Mouse (Mus musculus) liver, embryonic 15.5 days (tissue): ENCODE measurements around the gene Pacs2. TPM values are rescaled to one million over a fixed set of nuclear protein-coding genes. Genes with fewer than 3 reads are reported as not detected.
A peak's percentile ranks its signal among the peaks of the same experiment; 100 is the strongest.

Source experiments
- ATAC-seq: fragments of 200-750 bp; cut with Nextera tagmentation; 2 replicates; pipeline ENCODE4 v1.8.0; 2017; ENCODE audit warnings: moderate number of reproducible peaks, mild to moderate bottlenecking, moderate library complexity; ENCODE audit not compliant: insufficient read depth
- H3K27ac ChIP-seq: fragments of 300-500 bp; sonication (generic); replicated peaks from 2 replicates; pipeline ENCODE4 v1.5.1; 2015; ENCODE audit warnings: mild to moderate bottlenecking, inconsistent platforms
- H3K27me3 ChIP-seq: fragments of 300-500 bp; sonication (generic); 2 replicates; pipeline ENCODE4 v1.6.1; 2015; ENCODE audit warnings: mild to moderate bottlenecking, inconsistent platforms
- H3K36me3 ChIP-seq: fragments of 300-500 bp; sonication (generic); replicated peaks from 2 replicates; pipeline ENCODE4 v1.6.1; 2015; ENCODE audit warnings: moderate library complexity, mild to moderate bottlenecking, inconsistent platforms
- H3K4me1 ChIP-seq: fragments of 300-500 bp; sonication (generic); replicated peaks from 2 replicates; pipeline ENCODE4 v1.6.1; 2015; ENCODE audit warnings: inconsistent platforms
- H3K4me2 ChIP-seq: fragments of 300-500 bp; sonication (generic); 2 replicates; pipeline ENCODE4 v1.6.1; 2015; ENCODE audit warnings: moderate library complexity, mild to moderate bottlenecking, inconsistent platforms
- H3K4me3 ChIP-seq: fragments of 300-500 bp; sonication (generic); replicated peaks from 2 replicates; pipeline ENCODE4 v1.5.1; 2015; ENCODE audit warnings: mild to moderate bottlenecking, inconsistent platforms
- H3K9ac ChIP-seq: fragments of 300-500 bp; sonication (generic); 2 replicates; pipeline ENCODE4 v1.6.1; 2015; ENCODE audit warnings: moderate library complexity, mild to moderate bottlenecking, inconsistent platforms
- H3K9me3 ChIP-seq: fragments of 300-500 bp; sonication (generic); replicated peaks from 2 replicates; pipeline ENCODE4 v1.6.1; 2016; ENCODE audit warnings: inconsistent platforms
- WGBS: fragments of 180-500 bp; shearing (Covaris S2); methylation state at CpG from one replicate; pipeline ENCODE4 v1.1.7; 2015; ENCODE audit warnings: mixed read lengths; ENCODE audit not compliant: insufficient replicate concordance; 5-methylcytosine and 5-hydroxymethylcytosine counted together
- polyA plus RNA-seq: library from polyadenylated mRNA; unstranded; fragments of >200 nt; fragmentation: Nextera tagmentation; extraction: Ambion mirVana; gene quantifications from 2 replicates; pipeline ENCODE4 v1.2.1, GENCODE M21; 2015

The Pacs2 gene
- polyA plus RNA-seq, 1 experiment from 2014 or later: 6.1 TPM

- Histone ChIP-seq H3K36me3 (peaks cover 43% of the 10 kb centered on the region), H3K9me3 (no peaks in the 10 kb centered on the region), H3K4me2 (no peak overlapping the region), H3K4me1 (peaks cover 4% of the 10 kb centered on the region; the same call in 1 of the 2 replicates), H3K27ac (no peak overlapping the region), H3K4me3 (no peak overlapping the region), H3K27me3 (no peaks in the 10 kb centered on the region), H3K9ac (no peak overlapping the region)
- 63% methylated on average over 7 of the region's 7 CpGs for WGBS
- ATAC-seq: no peak
Measured at GRCm38 (mm10) chr12:113068002-113068401, 53.7 kb downstream of the Pacs2 start.

- Histone ChIP-seq H3K4me1 (peaks cover 18% of the 10 kb centered on the region), H3K9ac (no peak overlapping the region), H3K9me3 (no peaks in the 10 kb centered on the region), H3K36me3 (peaks cover 29% of the 10 kb centered on the region), H3K27ac (no peak overlapping the region), H3K4me2 (no peak overlapping the region), H3K4me3 (no peak overlapping the region), H3K27me3 (no peaks in the 10 kb centered on the region)
- no peak for ATAC-seq
- WGBS: 89% methylated on average over 6 of the region's 6 CpGs
Measured at GRCm38 (mm10) chr12:113069389-113069788, 55.1 kb downstream of the Pacs2 start.

DNA sequence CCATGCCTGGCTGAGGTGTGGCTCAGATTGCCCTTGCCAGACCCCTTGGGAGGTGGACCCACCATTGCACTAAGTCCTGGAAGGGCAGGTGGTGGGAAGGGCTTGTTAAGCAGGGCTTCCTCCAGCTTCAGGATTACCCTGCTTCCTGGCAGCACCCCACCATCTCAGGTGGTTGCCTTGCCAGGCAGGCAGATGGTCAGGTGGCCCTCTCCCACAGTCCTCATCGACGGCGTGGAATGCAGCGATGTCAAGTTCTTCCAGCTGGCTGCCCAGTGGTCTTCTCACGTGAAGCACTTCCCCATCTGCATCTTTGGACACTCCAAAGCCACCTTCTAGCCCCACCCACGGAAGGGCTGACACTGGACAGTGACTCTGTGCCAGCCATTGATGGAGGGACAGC is 57.0 kb downstream of the Pacs2 start:
- Histone ChIP-seq H3K27ac (no peak overlapping the region), H3K9ac (no peak overlapping the region), H3K4me3 (no peak overlapping the region), H3K4me1 (peaks cover 31% of the 10 kb centered on the region), H3K9me3 (no peaks in the 10 kb centered on the region), H3K27me3 (no peaks in the 10 kb centered on the region), H3K36me3 (peaks cover 28% of the 10 kb centered on the region), H3K4me2 (no peak overlapping the region)
- WGBS: 74% methylated on average over 6 of the region's 6 CpGs
- ATAC-seq: no peak

- 65% methylated on average over 6 of the region's 6 CpGs for WGBS
- Histone ChIP-seq H3K4me3 (no peak overlapping the region), H3K4me1 (peaks cover 31% of the 10 kb centered on the region), H3K27ac (no peak overlapping the region), H3K36me3 (peaks cover 28% of the 10 kb centered on the region), H3K4me2 (no peak overlapping the region), H3K9ac (no peak overlapping the region), H3K9me3 (no peaks in the 10 kb centered on the region), H3K27me3 (no peaks in the 10 kb centered on the region)
- ATAC-seq: no peak
Measured at GRCm38 (mm10) chr12:113071827-113072226, 57.5 kb downstream of the Pacs2 start.

DNA sequence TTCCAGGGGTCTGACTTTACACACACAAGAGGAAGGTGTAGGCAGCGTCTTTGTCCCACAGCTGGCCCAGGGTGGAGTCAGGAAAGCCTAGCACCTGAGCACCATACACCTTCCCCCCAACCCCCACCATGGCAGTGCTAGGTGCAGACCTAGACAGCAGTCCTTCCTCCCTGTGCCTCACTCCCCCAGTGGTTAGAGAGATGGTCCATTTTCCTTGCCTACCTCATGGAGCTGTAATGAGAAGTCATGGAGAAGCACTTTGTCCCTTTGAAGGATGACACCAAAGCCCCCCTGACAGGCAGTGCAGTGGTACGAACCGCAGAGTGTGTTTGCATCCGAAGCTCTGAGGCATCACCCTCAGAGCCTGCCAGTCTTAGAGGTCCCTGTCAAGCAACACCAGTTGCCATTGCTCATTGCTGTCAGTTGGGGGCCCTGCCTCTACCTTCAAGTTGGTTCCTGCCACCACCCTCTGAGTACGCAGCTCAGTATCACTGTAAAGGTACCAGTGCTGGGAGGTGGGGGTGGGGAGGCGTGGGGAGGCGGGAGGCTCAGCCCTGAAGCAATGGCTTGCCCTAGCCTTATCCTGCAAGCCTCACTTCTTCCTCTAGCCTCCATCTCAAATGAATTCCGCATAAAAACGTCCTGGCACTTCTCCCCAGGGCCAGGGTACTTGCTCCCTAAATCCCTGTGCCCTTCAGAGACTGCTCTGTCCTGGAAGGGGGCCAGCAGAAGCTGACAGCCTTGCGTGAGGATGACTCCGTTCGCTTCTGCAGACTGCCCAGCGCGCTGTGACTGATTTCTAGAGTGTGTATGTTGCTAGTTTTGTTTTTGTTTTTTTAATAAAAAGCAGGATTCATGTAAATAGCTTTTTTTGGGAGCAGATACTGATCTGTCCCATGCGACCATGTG is 59.4 kb downstream of the Pacs2 start:
- Histone ChIP-seq H3K36me3 (peaks cover 27% of the 10 kb centered on the region), H3K27me3 (no peaks in the 10 kb centered on the region), H3K4me2 (peak overlapping the region; percentile 93), H3K9ac (peak overlapping the region; percentile 54), H3K27ac (0 out of 2 replicates have a peak overlapping the region, but pooled peaks have one; percentile 7), H3K4me3 (peak overlapping the region; percentile 60), H3K9me3 (no peaks in the 10 kb centered on the region), H3K4me1 (peaks cover 31% of the 10 kb centered on the region)
- 11% methylated on average over 15 of the region's 15 CpGs for WGBS
- peak; percentile 26 for ATAC-seq

DNA sequence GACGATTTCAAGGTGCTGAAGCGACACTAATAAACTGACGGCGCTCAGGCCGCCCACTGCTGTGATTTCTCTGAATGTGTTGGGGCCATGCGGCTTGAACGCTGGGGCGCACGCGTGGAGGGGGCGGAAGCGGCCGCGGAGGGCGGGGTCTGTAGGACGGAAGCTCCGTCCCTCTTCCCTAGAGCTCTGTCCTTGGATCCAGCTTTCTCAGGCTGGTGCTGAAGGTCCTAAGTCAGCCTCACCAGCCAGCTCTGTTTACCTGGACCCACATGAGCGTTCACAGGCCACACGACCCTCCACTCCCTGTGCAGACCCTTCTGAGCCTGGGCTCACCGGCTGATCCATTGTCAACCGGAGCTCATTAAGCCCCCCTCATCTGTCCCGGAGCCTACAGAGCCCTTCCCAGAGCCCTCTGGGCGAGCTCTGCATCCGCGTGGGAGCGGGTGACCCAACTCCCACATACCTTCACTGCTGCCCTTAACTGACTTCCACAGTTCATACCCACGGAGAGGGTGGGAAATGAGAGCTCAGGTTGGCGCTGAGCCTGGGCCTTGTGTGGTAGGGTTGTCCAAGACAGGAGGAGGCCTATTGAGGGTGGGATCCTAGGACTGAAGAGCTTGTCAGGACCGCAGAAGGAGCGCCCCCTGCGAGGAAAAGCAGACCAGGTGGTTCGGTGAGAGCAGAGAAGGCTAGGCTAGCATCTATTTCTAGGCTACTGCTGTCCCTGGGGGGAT is 60.2 kb downstream of the Pacs2 start, which contains the start of gene Tex22:
Gene Tex22 (plus strand): TSS at position 174 of the 734 bp plus-strand sequence.
- no peaks in the 10 kb centered on the region for H3K9me3 ChIP-seq
- 3% methylated on average over 32 of the region's 32 CpGs for WGBS

GRCm38 (mm10) chr12:113075063-113075454 is 60.8 kb downstream of the Pacs2 start:
- 0 out of 2 replicates have a peak, but pooled peaks cover 5% of the 10 kb centered on the region for H3K27me3 ChIP-seq
- H3K27ac ChIP-seq: peak overlapping the region; percentile 81
- peaks cover 13% of the 10 kb centered on the region for H3K36me3 ChIP-seq
- no peaks in the 10 kb centered on the region for H3K9me3 ChIP-seq
- peak overlapping the region; percentile 54 for H3K9ac ChIP-seq
- peak overlapping the region; percentile 60 for H3K4me3 ChIP-seq
- peaks cover 31% of the 10 kb centered on the region for H3K4me1 ChIP-seq
- ATAC-seq: peak; percentile 74
- WGBS: 5% methylated on average over 10 of the region's 10 CpGs
- H3K4me2 ChIP-seq: peak overlapping the region; percentile 93

More for the DNA sequence above, 60.2 kb downstream of the Pacs2 start, which contains the start of gene Tex22:
- Histone ChIP-seq H3K9ac (peak within 1 kb of the TSS; percentile 54), H3K27ac (peak within 1 kb of the TSS; percentile 81), H3K4me3 (peak within 1 kb of the TSS; percentile 60), H3K36me3 (peaks cover 18% of the 10 kb centered on the region), H3K4me1 (peaks cover 31% of the 10 kb centered on the region), H3K4me2 (peak within 1 kb of the TSS; percentile 93), H3K27me3 (0 out of 2 replicates have a peak, but pooled peaks cover 5% of the 10 kb centered on the region)
- peak; percentile 72 for ATAC-seq

GRCm38 (mm10) chr12:113075486-113075885 is 61.2 kb downstream of the Pacs2 start:
- Histone ChIP-seq H3K27ac (no peak overlapping the region), H3K4me3 (no peak overlapping the region), H3K9me3 (no peaks in the 10 kb centered on the region), H3K36me3 (peaks cover 9% of the 10 kb centered on the region), H3K4me2 (peak overlapping the region; percentile 93), H3K9ac (peak overlapping the region; percentile 27; the same call in 1 of the 2 replicates), H3K4me1 (peaks cover 31% of the 10 kb centered on the region), H3K27me3 (peaks cover 7% of the 10 kb centered on the region; the same call in 1 of the 2 replicates)
- ATAC-seq: no peak
- WGBS: 44% methylated on average over 6 of the region's 6 CpGs

DNA sequence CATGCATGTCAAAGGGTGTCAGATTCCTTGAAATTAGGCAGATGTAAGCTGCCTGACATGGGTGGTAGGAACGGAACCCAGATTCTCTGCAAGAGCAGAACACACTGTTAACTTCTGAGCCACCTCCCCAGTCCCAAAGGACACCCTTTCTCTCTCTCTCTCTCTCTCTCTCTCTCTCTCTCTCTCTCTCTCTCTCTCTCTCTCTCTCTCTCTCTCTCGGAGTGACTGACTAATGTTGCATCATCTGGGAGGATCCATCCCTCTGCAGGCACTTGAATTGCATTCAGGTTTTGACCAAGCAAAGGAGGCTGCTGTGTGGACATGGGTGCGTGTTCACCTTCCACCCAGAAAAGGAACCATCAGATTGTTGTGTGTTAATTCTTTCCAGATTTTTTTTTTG is 73.0 kb downstream of the Pacs2 start:
- H3K9me3 ChIP-seq: no peaks in the 10 kb centered on the region
- H3K4me1 ChIP-seq: no peaks in the 10 kb centered on the region
- WGBS: 61% methylated on average over 3 of the region's 3 CpGs
- peaks cover 28% of the 10 kb centered on the region for H3K27me3 ChIP-seq
- ATAC-seq: no peak
- H3K27ac ChIP-seq: no peak overlapping the region
- no peak overlapping the region for H3K4me2 ChIP-seq
- no peak overlapping the region for H3K9ac ChIP-seq
- no peak overlapping the region for H3K4me3 ChIP-seq
- H3K36me3 ChIP-seq: no peaks in the 10 kb centered on the region

DNA sequence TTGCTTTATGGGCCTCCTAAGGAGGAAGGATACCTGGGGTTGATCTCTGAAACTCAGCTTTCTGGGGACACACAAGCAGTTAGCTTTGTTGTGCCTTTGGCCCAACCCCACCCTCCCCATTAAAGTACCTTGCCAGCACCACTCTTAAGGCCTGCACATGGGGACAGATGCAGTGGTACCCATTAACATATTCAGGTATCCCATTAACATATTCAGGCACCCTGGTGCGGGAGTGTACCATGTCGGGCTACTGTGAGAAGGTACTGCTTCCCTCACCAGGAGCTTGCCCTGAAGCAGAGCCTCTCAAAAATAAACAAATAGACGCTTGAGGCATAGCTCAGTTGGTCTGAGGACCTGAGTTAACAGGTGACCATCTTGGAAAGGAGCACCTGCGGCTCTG is 73.7 kb downstream of the Pacs2 start:
- Histone ChIP-seq H3K27ac (no peak overlapping the region), H3K36me3 (no peaks in the 10 kb centered on the region), H3K9me3 (no peaks in the 10 kb centered on the region), H3K4me1 (no peaks in the 10 kb centered on the region), H3K4me2 (no peak overlapping the region), H3K4me3 (no peak overlapping the region), H3K9ac (no peak overlapping the region), H3K27me3 (peaks cover 28% of the 10 kb centered on the region)
- 53% methylated on average over 4 of the region's 4 CpGs for WGBS
- no peak for ATAC-seq

DNA sequence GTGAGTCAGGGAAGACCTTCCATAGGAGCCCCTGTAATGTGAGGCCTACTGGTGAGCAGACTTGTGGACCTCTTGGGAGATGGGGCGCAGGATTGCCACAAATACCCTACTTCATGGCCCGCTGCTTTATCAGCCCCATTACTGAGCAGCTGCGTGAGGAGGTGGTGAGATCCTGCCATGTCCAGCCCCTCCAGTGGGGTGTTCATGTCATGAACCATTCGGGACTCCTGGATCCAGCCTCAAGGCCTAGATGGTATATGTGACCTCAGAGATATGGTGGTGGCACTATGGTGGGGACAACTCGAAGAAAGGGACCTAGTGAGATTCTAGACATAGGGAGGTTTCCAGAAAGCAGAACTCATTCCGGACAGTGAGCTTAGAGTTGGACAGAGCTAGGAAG is 74.8 kb downstream of the Pacs2 start:
- Histone ChIP-seq H3K4me1 (no peaks in the 10 kb centered on the region), H3K27ac (no peak overlapping the region), H3K27me3 (peaks cover 27% of the 10 kb centered on the region), H3K4me2 (no peak overlapping the region), H3K4me3 (no peak overlapping the region), H3K36me3 (no peaks in the 10 kb centered on the region), H3K9me3 (no peaks in the 10 kb centered on the region), H3K9ac (no peak overlapping the region)
- 63% methylated on average over 6 of the region's 6 CpGs for WGBS
- no peak for ATAC-seq
